Mouse (Mus musculus) liver, embryonic 15.5 days (tissue): ENCODE measurements around the gene Mrps6. TPM values are rescaled to one million over a fixed set of nuclear protein-coding genes. Genes with fewer than 3 reads are reported as not detected.
"Not testable (repeated sequence)": the region's sequence is repeated elsewhere in the genome, so short reads cannot be mapped to it uniquely, and the experiment has no call there.

ENCODE experiments used
- ATAC-seq: fragments of 200-750 bp; cut with Nextera tagmentation; 2 replicates; pipeline ENCODE4 v1.8.0; 2017; ENCODE audit warnings: moderate number of reproducible peaks, mild to moderate bottlenecking, moderate library complexity; ENCODE audit not compliant: insufficient read depth
- H3K27ac ChIP-seq: fragments of 300-500 bp; sonication (generic); replicated peaks from 2 replicates; pipeline ENCODE4 v1.5.1; 2015; ENCODE audit warnings: mild to moderate bottlenecking, inconsistent platforms
- H3K27me3 ChIP-seq: fragments of 300-500 bp; sonication (generic); 2 replicates; pipeline ENCODE4 v1.6.1; 2015; ENCODE audit warnings: mild to moderate bottlenecking, inconsistent platforms
- H3K36me3 ChIP-seq: fragments of 300-500 bp; sonication (generic); replicated peaks from 2 replicates; pipeline ENCODE4 v1.6.1; 2015; ENCODE audit warnings: moderate library complexity, mild to moderate bottlenecking, inconsistent platforms
- H3K4me1 ChIP-seq: fragments of 300-500 bp; sonication (generic); replicated peaks from 2 replicates; pipeline ENCODE4 v1.6.1; 2015; ENCODE audit warnings: inconsistent platforms
- H3K4me2 ChIP-seq: fragments of 300-500 bp; sonication (generic); 2 replicates; pipeline ENCODE4 v1.6.1; 2015; ENCODE audit warnings: moderate library complexity, mild to moderate bottlenecking, inconsistent platforms
- H3K4me3 ChIP-seq: fragments of 300-500 bp; sonication (generic); replicated peaks from 2 replicates; pipeline ENCODE4 v1.5.1; 2015; ENCODE audit warnings: mild to moderate bottlenecking, inconsistent platforms
- H3K9ac ChIP-seq: fragments of 300-500 bp; sonication (generic); 2 replicates; pipeline ENCODE4 v1.6.1; 2015; ENCODE audit warnings: moderate library complexity, mild to moderate bottlenecking, inconsistent platforms
- H3K9me3 ChIP-seq: fragments of 300-500 bp; sonication (generic); replicated peaks from 2 replicates; pipeline ENCODE4 v1.6.1; 2016; ENCODE audit warnings: inconsistent platforms
- WGBS: fragments of 180-500 bp; shearing (Covaris S2); methylation state at CpG from one replicate; pipeline ENCODE4 v1.1.7; 2015; ENCODE audit warnings: mixed read lengths; ENCODE audit not compliant: insufficient replicate concordance; 5-methylcytosine and 5-hydroxymethylcytosine counted together
- polyA plus RNA-seq: library from polyadenylated mRNA; unstranded; fragments of >200 nt; fragmentation: Nextera tagmentation; extraction: Ambion mirVana; gene quantifications from 2 replicates; pipeline ENCODE4 v1.2.1, GENCODE M21; 2015

Mrps6 gene
- polyA plus RNA-seq, 1 experiment from 2014 or later: 32.8 TPM

DNA sequence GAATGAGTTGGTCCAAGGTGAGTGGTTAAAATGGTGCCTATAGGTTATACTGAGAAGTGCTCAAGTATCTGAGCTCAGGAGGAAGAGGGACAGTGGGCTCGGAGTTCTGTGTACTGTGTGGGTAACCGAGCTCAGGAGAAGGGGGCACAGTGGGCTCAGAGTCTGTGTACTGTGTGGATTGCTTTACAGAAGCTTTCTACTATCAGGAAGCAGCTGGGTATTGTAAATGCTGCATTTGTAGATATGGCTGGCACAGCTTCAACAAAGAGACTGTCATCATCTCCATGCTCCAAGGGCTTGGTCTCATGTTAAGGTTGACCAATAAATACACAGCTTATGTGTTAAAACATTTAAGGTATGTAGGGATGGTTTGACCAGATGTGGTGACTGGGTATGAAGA is 6.7 kb downstream of the Mrps6 start:
- H3K36me3 ChIP-seq: peaks cover 11% of the 10 kb centered on the region
- ATAC-seq: no peak

GRCm38 (mm10) chr16:92070338-92070737 is 12.3 kb downstream of the Mrps6 start:
- Histone ChIP-seq H3K4me3 (no peak overlapping the region), H3K4me1 (no peaks in the 10 kb centered on the region), H3K27ac (no peak overlapping the region), H3K9me3 (no peaks in the 10 kb centered on the region), H3K36me3 (peaks cover 19% of the 10 kb centered on the region), H3K27me3 (no peaks in the 10 kb centered on the region), H3K4me2 (no peak overlapping the region), H3K9ac (no peak overlapping the region)
- 74% methylated on average over 8 of the region's 8 CpGs for WGBS
- no peak for ATAC-seq

More for the DNA sequence above, 6.7 kb downstream of the Mrps6 start:
- no peak overlapping the region for H3K4me3 ChIP-seq
- no peak overlapping the region for H3K27ac ChIP-seq
- 46% methylated on average over 2 of the region's 2 CpGs for WGBS
- H3K4me2 ChIP-seq: no peak overlapping the region
- no peaks in the 10 kb centered on the region for H3K27me3 ChIP-seq
- H3K4me1 ChIP-seq: no peaks in the 10 kb centered on the region
- no peaks in the 10 kb centered on the region for H3K9me3 ChIP-seq
- no peak overlapping the region for H3K9ac ChIP-seq

DNA sequence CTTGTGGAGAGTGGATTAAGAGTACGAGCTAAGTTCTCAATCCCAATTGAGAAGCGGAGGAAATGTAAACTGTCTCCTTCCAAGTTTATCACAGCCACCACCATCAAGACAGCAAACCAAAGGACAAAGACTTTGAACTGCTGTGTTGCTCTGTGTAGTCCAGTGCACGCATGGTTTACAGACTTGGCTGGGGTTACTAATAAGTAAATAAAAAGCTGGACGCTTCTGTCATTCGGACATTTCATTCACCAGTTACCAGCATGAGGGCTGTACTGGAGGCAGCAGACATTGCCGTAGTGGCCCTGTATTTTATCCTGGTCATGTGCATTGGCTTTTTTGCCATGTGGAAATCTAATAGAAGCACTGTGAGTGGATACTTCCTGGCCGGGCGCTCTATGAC is 18.7 kb downstream of the Mrps6 start:
- 79% methylated on average over 8 of the region's 8 CpGs for WGBS
- H3K4me2 ChIP-seq: no peak overlapping the region

GRCm38 (mm10) chr16:92083771-92084453 is 25.8 kb downstream of the Mrps6 start:
- Histone ChIP-seq H3K9ac (no peak overlapping the region), H3K4me2 (no peak overlapping the region), H3K36me3 (0 out of 2 replicates have a peak, but pooled peaks cover 5% of the 10 kb centered on the region), H3K27ac (no peak overlapping the region), H3K4me3 (no peak overlapping the region), H3K27me3 (no peaks in the 10 kb centered on the region), H3K4me1 (no peaks in the 10 kb centered on the region), H3K9me3 (no peaks in the 10 kb centered on the region)
- no peak for ATAC-seq
- WGBS: 70% methylated on average over 10 of the region's 10 CpGs

More for the DNA sequence above, 18.7 kb downstream of the Mrps6 start:
- no peaks in the 10 kb centered on the region for H3K27me3 ChIP-seq
- no peak overlapping the region for H3K9ac ChIP-seq
- no peaks in the 10 kb centered on the region for H3K4me1 ChIP-seq
- H3K9me3 ChIP-seq: no peaks in the 10 kb centered on the region
- no peak overlapping the region for H3K4me3 ChIP-seq
- no peak for ATAC-seq
- peaks cover 18% of the 10 kb centered on the region; the same call in 1 of the 2 replicates for H3K36me3 ChIP-seq
- H3K27ac ChIP-seq: no peak overlapping the region

DNA sequence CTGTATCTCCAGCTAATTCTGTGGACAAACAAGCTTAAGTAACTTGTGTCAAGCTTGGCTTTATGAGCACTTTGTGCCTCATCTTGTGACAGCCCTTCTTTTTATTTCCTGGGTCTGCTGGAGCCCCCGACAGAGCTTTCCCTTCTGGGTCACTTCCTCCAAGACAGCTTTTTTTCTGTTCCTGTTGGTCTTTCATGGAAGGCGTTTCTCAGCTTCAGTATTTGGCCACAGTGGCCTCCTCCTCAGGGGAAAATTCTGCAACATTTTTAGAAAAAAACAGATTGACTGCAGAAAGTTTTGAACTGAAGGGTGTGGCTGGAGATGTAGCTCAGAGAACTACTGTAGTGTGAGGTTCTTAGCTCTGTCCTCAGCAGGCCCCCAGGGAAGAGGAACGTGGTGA is 31.2 kb downstream of the Mrps6 start:
- H3K9ac ChIP-seq: no peak overlapping the region
- no peak overlapping the region for H3K27ac ChIP-seq
- H3K36me3 ChIP-seq: no peaks in the 10 kb centered on the region
- WGBS: 40% methylated on average over 3 of the region's 3 CpGs
- no peak overlapping the region for H3K4me3 ChIP-seq
- no peaks in the 10 kb centered on the region for H3K9me3 ChIP-seq
- H3K4me1 ChIP-seq: 0 out of 2 replicates have a peak, but pooled peaks cover 3% of the 10 kb centered on the region
- no peaks in the 10 kb centered on the region for H3K27me3 ChIP-seq
- no peak overlapping the region for H3K4me2 ChIP-seq
- ATAC-seq: no peak

- no peaks in the 10 kb centered on the region for H3K36me3 ChIP-seq
- no peak for ATAC-seq
- no peak overlapping the region for H3K4me2 ChIP-seq
- H3K9ac ChIP-seq: no peak overlapping the region
- H3K4me1 ChIP-seq: 0 out of 2 replicates have a peak, but pooled peaks cover 3% of the 10 kb centered on the region
- no peaks in the 10 kb centered on the region for H3K27me3 ChIP-seq
- no peak overlapping the region for H3K27ac ChIP-seq
- H3K4me3 ChIP-seq: no peak overlapping the region
- no peaks in the 10 kb centered on the region for H3K9me3 ChIP-seq
- 74% methylated on average over 5 of the region's 5 CpGs for WGBS
These were observed 33.8 kb downstream of the Mrps6 start for GRCm38 (mm10) chr16:92091876-92092275.

DNA sequence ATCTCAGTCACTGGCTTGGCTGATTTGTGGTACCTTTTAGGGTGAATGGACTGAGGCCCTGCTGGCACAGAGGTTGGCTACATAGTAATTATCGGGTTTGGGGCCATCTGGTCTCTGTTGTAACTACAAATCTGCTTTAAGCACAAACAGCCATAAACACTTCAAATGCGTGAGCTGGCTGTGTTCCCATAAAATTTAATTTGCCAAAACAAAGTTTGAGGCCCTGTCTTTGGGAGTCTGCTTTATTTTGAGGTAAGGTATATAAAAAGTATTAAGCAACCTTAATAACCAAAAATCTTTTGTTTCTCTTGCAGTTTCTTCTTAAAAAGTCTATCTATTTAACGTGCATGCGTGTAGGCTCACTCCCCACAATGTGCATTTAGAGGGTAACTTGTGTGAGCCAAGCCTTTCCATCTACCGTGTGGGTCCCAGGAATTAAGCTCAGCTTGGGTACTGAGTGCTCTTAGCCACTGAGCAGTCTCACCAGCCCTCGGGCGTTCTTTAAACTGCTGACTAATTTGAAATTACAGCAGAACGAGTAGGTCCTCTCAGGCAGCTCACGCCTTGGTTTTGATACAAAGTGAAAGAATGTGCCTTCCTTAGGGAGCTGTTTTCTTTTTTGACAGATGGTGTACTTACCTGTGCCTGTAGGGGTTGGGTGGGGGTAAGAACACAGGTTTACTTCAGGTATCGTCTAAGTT is 40.4 kb downstream of the Mrps6 start:
- Histone ChIP-seq H3K4me1 (no peaks in the 10 kb centered on the region; the same call in 1 of the 2 replicates), H3K36me3 (no peaks in the 10 kb centered on the region), H3K27ac (no peak overlapping the region), H3K4me2 (no peak overlapping the region), H3K4me3 (no peak overlapping the region), H3K9me3 (no peaks in the 10 kb centered on the region), H3K27me3 (no peaks in the 10 kb centered on the region), H3K9ac (no peak overlapping the region)
- ATAC-seq: no peak
- 66% methylated on average over 10 of the region's 10 CpGs for WGBS

GRCm38 (mm10) chr16:92099598-92099997 is 41.5 kb downstream of the Mrps6 start:
- Histone ChIP-seq H3K27me3 (no peaks in the 10 kb centered on the region), H3K9ac (no peak overlapping the region), H3K27ac (no peak overlapping the region), H3K4me1 (no peaks in the 10 kb centered on the region; the same call in 1 of the 2 replicates), H3K4me3 (no peak overlapping the region), H3K36me3 (no peaks in the 10 kb centered on the region), H3K9me3 (no peaks in the 10 kb centered on the region), H3K4me2 (no peak overlapping the region)
- 80% methylated on average over 16 of the region's 16 CpGs for WGBS
- no peak for ATAC-seq

DNA sequence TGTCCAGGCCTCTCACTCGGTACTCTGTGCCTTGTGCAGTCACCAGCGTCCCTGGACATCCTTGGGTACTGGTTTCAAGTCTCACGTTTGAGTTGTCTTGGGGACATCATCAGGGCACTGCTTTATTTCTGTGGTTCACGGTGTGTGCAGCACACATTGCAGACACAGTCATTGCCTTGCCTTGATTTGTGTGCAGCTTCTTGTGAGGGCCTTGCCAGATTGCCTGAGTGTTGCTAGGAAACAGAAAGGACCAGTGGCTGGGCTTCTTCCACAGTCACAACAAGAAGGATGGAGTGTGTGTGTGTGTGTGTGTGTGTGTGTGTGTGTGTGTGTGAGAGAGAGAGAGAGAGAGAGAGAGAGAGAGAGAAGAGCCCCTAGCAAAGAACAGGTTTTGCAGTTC is 42.0 kb downstream of the Mrps6 start:
- Histone ChIP-seq H3K4me1 (no peaks in the 10 kb centered on the region; the same call in 1 of the 2 replicates), H3K27me3 (no peaks in the 10 kb centered on the region), H3K27ac (no peak overlapping the region), H3K4me3 (no peak overlapping the region), H3K9me3 (no peaks in the 10 kb centered on the region), H3K9ac (no peak overlapping the region), H3K36me3 (no peaks in the 10 kb centered on the region), H3K4me2 (no peak overlapping the region)
- ATAC-seq: no peak
- WGBS: 78% methylated on average over 4 of the region's 4 CpGs

GRCm38 (mm10) chr16:92102115-92102514 is 44.0 kb downstream of the Mrps6 start:
- Histone ChIP-seq H3K9me3 (no peaks in the 10 kb centered on the region), H3K4me3 (no peak overlapping the region), H3K27ac (no peak overlapping the region), H3K9ac (no peak overlapping the region), H3K27me3 (no peaks in the 10 kb centered on the region), H3K4me1 (no peaks in the 10 kb centered on the region; the same call in 1 of the 2 replicates), H3K36me3 (no peaks in the 10 kb centered on the region), H3K4me2 (no peak overlapping the region)
- WGBS: 74% methylated on average over 5 of the region's 5 CpGs
- ATAC-seq: no peak

GRCm38 (mm10) chr16:92102931-92103330 is 44.9 kb downstream of the Mrps6 start:
- not testable (repeated sequence) for H3K4me2 ChIP-seq, ATAC-seq, H3K4me3 ChIP-seq, H3K36me3 ChIP-seq, H3K27me3 ChIP-seq, H3K27ac ChIP-seq, H3K4me1 ChIP-seq, H3K9me3 ChIP-seq, H3K9ac ChIP-seq
- WGBS: 78% methylated on average over 6 of the region's 7 CpGs
